Mouse (Mus musculus) CD4-positive, CD25-positive, alpha-beta regulatory T cell, adult 9 weeks (primary cell): ENCODE measurements around the gene Tapt1. TPM values are rescaled to one million over a fixed set of nuclear protein-coding genes. Genes with fewer than 3 reads are reported as not detected.

Experiments used
- polyA plus RNA-seq: library from polyadenylated mRNA; unstranded; fragments of 100-300 nt; shearing (Covaris generic); gene quantifications from one replicate; pipeline ENCODE4 v1.2.1, GENCODE M21; 2017

Gene Tapt1
- polyA plus RNA-seq = 7.6 TPM

DNA sequence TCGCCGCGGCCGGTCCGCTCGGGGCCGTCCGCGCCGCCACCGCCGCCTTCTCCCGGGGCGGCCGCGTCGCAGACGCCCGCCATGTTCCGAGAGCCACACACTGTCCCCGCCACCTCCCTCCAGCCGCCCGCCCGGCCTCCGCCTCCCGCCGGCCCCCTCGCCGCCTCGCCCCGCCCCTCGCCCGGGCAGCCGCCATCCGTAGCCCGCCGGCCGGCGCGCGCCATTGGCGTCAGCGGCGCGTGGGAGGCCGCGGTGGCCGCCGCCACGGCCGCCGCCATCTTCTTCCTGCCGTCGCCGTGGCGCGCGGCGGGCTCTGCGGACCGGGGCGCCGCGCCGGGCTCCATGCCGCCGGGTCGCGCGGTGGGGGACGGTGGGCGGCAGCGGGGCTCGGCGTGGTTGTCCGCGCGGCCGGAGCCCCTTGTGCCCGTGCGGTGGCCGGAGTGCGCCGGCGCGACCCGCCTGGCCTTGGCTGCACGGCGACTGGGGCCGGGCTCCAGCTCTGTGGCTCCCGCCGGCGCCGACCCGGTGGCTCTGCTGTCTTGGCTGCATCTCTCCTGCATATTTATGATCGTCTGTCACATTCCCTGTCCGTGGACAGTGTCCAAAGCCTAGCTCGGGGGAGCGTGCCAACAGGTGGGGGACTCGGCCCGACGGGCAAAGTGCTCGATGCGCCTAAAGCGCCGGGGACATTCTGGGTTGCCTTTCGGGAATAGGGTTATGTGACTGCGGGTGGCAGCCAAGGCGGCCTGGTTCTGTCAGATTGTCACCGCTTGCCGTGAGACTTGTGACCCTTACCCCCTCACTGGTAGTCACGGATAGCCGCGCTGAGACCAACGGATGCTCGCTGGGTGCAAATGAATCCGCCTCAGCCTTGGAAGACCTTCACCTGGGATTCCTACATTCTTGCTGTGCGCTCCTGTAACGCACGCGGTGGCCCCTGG is at the start of gene Tapt1:
Gene Tapt1, minus strand, starts transcription at position 106 of the 941 bp plus-strand sequence.

Other genes with a start within 250 kb of the Tapt1 start
- gene Fgfbp1, start 244.8 kb downstream of the Tapt1 start, polyA plus RNA-seq = 0.16 TPM
- gene Prom1, start 124.6 kb downstream of the Tapt1 start, polyA plus RNA-seq = 0.56 TPM